Mouse (Mus musculus): ENCODE measurements around the gene Tmem116.

Tmem116 gene

GRCm38 (mm10) chr5:121451644-121452025, at the start of gene Tmem116:
Tmem116 (plus strand) TSS chr5:121451893.
- no peak for DNase-seq (ENCODE audit: low read depth, low spot score)

- DNase-seq (ENCODE audit: low read depth, low spot score) = no peak
Measured at GRCm38 (mm10) chr5:121407856-121408255, 43.8 kb upstream of the Tmem116 start.

GRCm38 (mm10) chr5:121410975-121411374, 40.7 kb upstream of the Tmem116 start:
- DNase-seq (ENCODE audit: low read depth, low spot score) = no peak

GRCm38 (mm10) chr5:121420721-121421120, 31.0 kb upstream of the Tmem116 start:
- no peak for DNase-seq (ENCODE audit: low read depth, low spot score)

- no peak for DNase-seq (ENCODE audit: low read depth, low spot score)
Measured at GRCm38 (mm10) chr5:121422787-121423186, 28.9 kb upstream of the Tmem116 start.

GRCm38 (mm10) chr5:121423297-121423696, 28.4 kb upstream of the Tmem116 start:
- DNase-seq (ENCODE audit: low read depth, low spot score) = no peak

GRCm38 (mm10) chr5:121428954-121429353, 22.7 kb upstream of the Tmem116 start:
- no peak for DNase-seq (ENCODE audit: low read depth, low spot score)

GRCm38 (mm10) chr5:121438131-121438530, 13.6 kb upstream of the Tmem116 start:
- no peak for DNase-seq (ENCODE audit: low read depth, low spot score)

- no peak for DNase-seq (ENCODE audit: low read depth, low spot score)
Measured at GRCm38 (mm10) chr5:121438756-121439155, 12.9 kb upstream of the Tmem116 start.

- peak; percentile 47 for DNase-seq (ENCODE audit: low read depth, low spot score)
Measured at GRCm38 (mm10) chr5:121443548-121443947, 8.1 kb upstream of the Tmem116 start.

- no peak for DNase-seq (ENCODE audit: low read depth, low spot score)
Measured at GRCm38 (mm10) chr5:121444870-121445269, 6.8 kb upstream of the Tmem116 start.

- DNase-seq (ENCODE audit: low read depth, low spot score) = peak; percentile 23
Measured at GRCm38 (mm10) chr5:121448450-121448849, 3.2 kb upstream of the Tmem116 start.

- peak; percentile 77 for DNase-seq (ENCODE audit: low read depth, low spot score)
Measured at GRCm38 (mm10) chr5:121449976-121450375, 1.7 kb upstream of the Tmem116 start.

- DNase-seq (ENCODE audit: low read depth, low spot score) = no peak
Measured at GRCm38 (mm10) chr5:121450476-121450875, 1.2 kb upstream of the Tmem116 start.

- DNase-seq (ENCODE audit: low read depth, low spot score) = peak; percentile 15
Measured at GRCm38 (mm10) chr5:121451203-121451602, 490 bp upstream of the Tmem116 start.

- peak; percentile 98 for DNase-seq (ENCODE audit: low read depth, low spot score)
Measured at GRCm38 (mm10) chr5:121452026-121452869, 555 bp downstream of the Tmem116 start, which contains the start of gene Erp29. Erp29 (minus strand) TSS chr5:121452506.

- DNase-seq (ENCODE audit: low read depth, low spot score) = no peak
Measured at GRCm38 (mm10) chr5:121452906-121453305, 1.2 kb downstream of the Tmem116 start.

- DNase-seq (ENCODE audit: low read depth, low spot score) = no peak
Measured at GRCm38 (mm10) chr5:121453743-121454502, 2.2 kb downstream of the Tmem116 start.

GRCm38 (mm10) chr5:121454503-121454782, 2.8 kb downstream of the Tmem116 start:
- no peak for DNase-seq (ENCODE audit: low read depth, low spot score)

- no peak for DNase-seq (ENCODE audit: low read depth, low spot score)
Measured at GRCm38 (mm10) chr5:121455510-121456265, 4.0 kb downstream of the Tmem116 start.

- no peak for DNase-seq (ENCODE audit: low read depth, low spot score)
Measured at GRCm38 (mm10) chr5:121461339-121462170, 9.9 kb downstream of the Tmem116 start.

Measured in CD4-positive helper T cell, adult 2 months (primary cell).